Mouse (Mus musculus): ENCODE data around the gene Abca8a. TPM values are rescaled to one million over a fixed set of nuclear protein-coding genes. Genes with fewer than 3 reads are reported as not detected.

Abca8a gene
- 10 to 100 TPM; 30.6 to 64.3 (median 42.6) TPM for total RNA-seq (2022)

DNA sequence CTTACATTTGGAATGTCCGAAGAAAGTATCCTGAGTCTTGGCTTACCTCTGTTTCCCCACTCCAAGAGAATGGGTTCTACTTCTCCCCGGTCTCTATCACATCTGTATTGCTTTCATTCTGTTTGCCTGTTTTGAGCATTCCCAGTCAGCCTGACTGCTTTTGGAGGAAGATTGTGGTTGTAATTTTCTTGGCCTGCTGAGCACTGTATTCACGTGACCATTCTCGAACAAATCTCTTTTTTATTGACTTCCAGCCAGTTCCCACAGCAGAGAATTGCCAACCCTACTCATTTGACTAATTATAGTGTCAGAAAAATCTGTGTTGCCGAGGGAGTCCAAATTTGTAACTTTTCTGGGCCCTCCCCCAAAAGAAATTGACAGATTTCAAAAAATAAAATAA lies at the start of gene Abca8a:
Abca8a (minus strand) TSS at position 121 of the 400 bp plus-strand sequence.
- DNase-seq (ENCODE audit: low spot score): peak; percentile 74

DNA sequence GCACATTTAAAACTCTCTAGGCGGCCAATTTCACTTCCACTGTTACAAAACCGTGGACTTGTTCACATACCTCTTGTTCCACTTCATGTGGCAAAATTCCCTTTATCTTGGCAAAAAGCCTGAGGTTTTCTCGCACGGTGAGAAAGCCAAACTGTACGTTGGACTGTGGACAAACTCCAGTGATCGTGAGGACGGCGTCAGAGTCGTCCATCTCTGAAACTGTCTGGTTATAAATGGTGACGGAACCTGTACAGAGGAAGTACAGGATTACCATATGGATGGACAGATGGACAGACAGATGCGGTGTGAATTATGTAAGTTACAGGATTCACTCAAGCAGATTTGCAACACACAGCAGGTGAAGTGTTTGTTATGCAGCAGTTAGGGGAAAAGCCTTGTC lies 49.6 kb upstream of the Abca8a start:
- no peak for DNase-seq (ENCODE audit: low spot score)

DNA sequence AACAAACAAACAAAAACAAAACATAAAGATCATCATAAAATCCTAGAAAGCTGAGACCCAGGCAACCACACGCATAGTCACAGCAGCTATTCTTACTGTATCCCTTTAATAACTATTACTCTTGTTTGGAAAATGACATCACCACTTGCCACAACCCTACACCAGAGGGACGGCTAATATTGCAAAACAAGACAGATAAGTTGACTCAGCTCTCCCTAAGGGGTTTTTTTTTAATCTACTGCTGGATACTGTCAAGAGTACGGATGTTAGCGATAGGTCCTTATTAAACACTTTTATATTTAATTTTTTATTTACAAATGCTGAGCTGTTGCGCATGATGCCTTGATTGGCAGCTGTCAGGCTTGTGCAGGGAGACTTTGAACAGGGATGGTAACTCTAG lies 35.0 kb upstream of the Abca8a start:
- DNase-seq (ENCODE audit: low spot score): peak; percentile 30

DNA sequence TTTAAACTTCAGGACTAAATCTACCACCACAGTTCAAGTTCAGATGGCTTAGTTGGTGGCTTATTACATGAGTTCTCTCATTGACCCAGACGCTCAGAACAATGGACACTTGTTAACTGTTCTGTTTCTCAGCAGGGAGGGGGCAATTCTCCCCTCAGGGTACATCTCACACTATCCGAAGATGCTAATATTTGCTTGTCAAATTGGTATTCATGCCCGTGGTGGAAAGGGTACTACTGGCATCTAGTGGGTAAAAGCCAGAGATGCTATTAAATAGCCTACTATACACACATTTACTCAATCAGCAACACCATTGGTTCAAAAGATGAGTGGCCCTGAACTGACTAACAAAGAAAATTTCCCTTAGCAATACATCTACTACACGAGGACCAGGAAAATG lies 15.4 kb upstream of the Abca8a start:
- DNase-seq (ENCODE audit: low spot score): no peak

DNA sequence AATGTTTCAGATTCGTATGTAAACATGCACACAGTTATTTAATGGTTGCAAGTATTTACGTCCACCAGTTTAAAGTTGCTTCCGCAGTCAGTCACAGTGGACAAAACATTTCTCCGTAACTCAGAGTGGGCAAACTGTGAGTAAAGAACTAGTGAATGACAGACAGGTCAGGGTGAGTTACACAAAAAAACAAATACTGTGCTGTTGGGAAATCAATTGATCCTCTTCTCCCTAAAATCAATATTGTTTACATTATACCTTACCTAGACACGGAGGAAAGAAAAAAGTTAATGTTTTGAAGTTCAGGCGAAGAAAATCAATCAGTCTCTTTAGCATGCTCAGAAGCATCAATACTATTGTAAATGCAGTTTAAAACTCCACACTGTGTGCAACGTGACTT lies 5.7 kb upstream of the Abca8a start:
- DNase-seq (ENCODE audit: low spot score): no peak

DNA sequence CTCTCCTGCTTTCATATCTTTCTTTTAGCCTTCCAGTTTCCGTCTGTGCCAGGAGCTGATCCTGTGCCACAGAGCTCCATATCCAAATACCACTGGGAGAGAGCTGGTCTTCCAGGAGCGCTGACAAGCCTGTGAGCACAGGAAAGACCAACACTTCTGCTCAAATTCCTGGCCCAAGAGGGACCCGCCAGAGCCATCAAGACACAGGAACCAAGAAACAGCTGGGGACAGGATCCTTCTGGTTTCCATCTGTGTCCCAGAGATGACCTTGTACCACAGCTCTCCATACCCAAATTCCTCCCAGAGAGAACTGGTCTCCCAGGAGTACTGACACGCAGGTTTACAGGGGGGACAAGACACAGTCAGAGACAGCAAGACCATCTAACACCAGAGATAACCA lies 3.1 kb upstream of the Abca8a start:
- DNase-seq (ENCODE audit: low spot score): no peak

DNA sequence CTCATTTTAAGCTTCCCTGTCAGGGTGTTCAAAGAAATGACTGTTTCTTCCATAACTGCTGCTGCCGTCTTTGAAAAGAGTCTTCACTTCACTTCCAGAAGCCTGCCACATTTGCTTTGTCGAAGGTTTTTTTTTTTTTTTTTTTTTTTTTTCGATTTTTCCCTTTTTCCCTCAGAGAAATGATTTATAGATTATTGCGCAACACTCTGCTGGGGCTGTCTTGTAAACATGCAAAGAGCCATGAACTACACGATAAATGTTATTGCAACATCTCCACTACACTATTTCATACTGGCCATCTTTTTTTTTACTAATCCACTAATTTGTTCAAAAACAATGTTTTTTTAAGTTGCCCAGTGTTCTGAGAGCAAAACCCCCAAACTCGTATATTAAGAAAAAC lies 1.7 kb upstream of the Abca8a start:
- DNase-seq (ENCODE audit: low spot score): no peak

DNA sequence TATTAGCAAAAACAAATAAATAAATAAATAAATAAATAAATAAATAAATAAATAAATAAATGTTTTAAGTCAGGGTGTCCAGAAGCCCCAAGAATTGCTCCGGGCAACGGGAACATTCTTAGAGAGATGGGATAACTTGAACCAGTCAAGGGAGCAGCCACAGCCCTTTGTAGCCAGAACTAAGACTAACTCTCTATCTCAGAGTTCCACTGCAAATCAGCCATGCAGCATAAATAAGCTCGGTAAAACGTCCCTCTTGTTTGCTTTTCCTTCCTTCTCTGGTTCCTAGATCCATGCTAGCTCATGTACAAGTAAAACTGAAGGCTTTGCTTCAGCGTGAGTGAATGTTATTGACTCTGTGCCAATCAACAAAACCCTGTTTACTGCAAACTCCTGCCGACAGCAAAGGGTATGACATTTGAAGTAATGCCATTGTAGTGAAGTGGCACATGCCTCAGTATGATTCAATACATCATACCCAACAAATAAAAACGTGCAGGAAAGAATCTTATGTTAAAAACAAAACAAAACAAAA lies 865 bp downstream of the Abca8a start:
- DNase-seq (ENCODE audit: low spot score): no peak

DNA sequence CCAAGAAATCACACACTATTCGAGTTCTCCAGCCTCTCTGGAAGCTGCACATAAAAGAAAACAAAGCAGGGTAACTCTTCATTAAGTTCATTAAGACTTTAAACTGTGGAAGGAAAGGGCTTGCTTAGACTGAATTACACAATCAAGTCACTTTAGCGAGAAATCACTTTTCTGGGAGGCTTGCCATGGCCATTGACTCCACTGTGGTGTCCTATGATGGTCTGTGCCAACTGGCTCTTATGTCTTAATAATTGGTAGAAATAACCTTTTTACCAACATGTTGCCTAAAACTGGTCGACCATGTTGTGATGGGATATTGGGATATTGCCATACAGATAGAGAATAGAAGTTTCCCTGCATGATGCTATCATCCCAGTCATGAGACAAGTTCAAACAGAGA lies 1.5 kb downstream of the Abca8a start:
- DNase-seq (ENCODE audit: low spot score): peak; percentile 31

DNA sequence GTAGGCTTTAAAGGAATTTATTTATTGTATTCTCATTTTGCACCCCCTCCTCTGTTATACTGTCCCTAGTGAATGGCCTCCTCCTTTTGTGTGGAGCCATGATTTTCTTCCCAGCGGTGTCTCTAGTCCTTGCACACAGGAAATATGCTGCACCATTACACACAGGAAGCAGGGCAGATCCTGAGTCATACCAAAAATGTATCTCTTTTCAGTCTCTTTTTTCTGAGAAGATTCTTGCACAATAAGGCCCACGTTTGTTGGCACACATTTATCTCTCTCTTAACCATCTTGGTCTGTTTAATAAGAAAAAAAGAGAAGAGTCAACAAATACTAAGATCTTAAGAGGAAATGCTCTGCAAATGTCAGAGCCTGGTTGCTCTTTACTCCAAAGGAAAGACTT lies 4.5 kb downstream of the Abca8a start:
- no peak for DNase-seq (ENCODE audit: low spot score)

DNA sequence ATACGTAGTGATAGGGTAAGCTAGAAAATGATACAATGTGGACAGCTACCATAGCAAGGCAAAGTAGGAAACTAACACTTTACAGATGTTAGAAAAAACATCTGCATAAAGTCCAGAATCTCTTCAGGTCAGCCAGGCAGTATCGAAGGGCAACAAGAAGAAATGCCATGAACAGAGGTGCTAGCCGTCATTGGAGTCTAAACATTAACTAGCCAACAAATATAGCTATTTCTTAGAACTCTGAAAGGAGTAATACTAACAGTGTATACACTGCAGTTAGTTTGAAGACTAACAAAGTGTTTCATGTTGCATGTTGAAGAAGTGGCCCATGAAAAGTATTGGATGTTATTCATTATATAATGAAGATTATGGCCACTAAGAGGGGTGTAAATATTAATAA lies 23.6 kb downstream of the Abca8a start:
- no peak for DNase-seq (ENCODE audit: low spot score)

DNA sequence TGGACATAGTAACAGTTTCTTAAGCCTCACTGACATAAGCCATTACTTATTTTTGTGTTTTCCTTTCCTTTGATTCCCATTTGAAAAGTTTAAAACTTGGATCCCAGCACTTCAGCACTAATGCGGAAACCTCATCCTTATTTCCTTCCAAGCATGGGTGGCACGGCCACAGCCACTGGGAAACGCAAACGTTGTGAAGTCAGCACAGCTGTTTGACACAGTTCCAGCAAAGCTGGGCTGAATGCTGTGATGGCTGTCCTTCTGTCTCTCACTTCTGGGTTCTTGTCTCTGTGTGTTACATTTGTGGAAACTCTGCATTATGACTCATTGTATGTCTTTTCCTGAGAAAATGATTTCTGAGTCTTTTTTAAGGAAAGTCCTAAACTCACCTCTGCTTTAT lies 34.7 kb downstream of the Abca8a start:
- peak; percentile 4 for DNase-seq (ENCODE audit: low spot score)

DNA sequence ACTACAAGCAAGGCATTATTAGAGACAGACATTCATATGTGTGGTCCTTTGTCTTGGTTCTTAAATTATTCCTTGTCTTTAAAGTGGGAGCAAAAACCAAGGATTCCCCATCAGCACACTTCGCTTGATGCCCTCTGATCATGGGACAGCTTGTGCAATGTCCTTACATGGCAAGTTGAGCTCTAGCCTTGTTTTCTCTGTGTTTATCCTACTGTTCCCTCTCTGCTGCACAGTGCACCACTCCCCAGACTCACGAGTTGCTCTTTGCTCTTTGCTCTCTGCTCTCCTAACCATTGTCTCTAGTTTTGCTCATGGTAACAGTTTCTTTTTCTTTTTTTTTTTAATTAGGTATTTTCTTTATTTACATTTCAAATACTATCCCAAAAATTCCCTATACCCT lies 35.7 kb downstream of the Abca8a start:
- no peak for DNase-seq (ENCODE audit: low spot score)

DNA sequence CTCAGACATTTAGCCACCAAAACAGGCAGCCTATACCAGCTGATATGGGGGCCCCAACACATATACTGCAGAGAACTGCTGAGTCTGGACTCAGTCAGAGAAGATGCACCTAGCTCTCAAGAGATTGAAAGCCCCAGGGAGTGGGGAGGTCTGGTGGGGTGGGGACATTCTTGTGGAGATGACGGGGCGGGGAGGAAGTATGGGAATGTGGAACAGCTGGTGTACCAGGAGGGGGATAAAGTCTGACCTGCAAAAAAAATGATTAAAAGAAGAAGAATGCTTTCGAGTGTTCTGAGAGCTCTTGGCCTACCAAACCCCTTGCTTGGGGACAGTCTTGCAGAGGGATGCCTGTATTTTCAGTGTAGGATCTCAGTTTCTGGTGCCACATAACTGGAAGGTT lies 42.1 kb downstream of the Abca8a start:
- DNase-seq (ENCODE audit: low spot score): no peak

DNA sequence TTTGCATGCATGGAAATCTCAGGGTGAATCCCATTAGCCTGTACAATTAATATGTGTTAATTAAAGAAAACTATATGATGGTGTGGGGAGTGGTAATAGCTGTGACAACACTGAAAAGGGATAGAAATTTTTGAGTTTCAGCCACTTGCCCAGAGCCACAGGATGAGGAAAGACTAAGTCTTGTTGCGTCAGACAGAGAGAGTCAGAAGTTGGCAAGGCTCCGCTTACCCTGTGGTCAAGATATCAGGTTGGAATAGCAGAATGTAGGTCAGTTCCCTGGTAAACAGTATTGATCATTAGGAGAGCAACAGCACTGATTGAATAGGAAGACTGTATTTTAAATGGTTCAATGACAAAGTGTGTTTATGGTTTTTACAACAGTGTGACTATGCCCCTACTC lies 58.0 kb downstream of the Abca8a start:
- no peak for DNase-seq (ENCODE audit: low spot score)

DNA sequence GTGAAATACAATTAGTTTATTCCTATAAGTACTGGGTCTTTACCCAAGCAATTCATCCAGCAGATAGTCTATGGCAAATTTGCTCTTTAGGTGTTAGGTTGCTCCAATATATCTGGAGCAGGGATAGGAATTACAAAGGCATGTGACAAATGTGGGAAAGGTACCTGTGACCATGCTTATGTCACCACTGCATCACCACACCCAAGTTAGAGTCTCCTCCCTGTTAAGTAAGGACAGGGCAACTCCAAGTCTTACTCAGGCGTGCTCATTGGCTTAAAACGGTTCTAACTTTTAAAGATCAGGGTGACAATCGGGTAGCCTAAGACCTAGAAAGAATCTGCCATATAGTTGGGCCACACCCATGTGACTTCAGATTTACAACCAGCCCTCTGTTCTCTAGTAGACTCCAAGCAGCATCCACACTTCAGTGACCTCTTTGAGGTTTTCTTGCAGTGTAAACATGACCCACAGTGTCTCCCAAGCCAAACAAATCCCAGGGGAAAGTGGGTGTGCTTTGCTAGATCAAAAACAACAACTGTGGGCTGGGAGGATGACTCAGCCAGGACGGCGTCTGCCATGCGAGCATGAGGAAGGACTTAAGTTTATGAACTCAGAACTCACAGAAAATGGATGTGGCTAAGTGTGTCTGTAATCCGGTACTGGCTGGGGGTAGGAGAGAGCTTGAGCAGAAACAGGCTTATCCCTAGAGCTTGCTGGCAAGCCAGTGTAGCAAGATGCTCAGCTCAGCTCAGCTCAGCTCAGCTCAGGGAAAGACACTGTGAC lies 66.7 kb downstream of the Abca8a start:
- DNase-seq (ENCODE audit: low spot score): peak; percentile 44

DNA sequence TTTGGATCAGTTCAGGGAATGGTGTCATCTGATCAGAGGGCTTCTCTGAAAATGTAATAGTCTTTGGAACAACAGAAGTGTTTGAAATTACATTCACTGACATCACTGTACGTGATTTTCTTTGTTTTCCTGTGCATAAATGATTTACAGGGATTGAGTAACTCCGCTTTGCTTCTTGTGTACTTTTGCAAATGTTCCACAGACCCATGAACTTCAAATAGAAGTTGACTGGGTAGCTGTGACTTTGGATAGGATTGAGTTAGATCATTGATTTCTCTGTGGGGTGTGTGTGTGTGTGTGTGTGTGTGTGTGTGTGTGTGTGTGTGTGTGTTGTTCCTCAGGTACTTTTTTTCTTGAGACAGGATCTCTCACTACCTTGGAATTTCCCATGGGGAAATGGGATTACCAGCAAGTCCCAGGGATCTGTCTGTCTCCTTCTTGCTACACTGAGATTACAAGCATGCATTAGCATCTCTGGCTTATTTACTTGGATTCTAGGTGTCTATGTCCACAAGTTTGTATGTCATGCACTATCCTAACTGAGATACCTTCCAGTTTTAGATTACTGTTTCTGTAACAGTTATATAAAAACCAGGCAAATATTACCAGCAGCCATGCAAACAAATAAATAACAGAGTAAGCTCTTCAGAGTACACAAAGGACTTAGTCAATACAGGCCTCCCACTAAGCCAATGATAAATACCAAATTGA lies 84.8 kb downstream of the Abca8a start:
- DNase-seq (ENCODE audit: low spot score): no peak

DNA sequence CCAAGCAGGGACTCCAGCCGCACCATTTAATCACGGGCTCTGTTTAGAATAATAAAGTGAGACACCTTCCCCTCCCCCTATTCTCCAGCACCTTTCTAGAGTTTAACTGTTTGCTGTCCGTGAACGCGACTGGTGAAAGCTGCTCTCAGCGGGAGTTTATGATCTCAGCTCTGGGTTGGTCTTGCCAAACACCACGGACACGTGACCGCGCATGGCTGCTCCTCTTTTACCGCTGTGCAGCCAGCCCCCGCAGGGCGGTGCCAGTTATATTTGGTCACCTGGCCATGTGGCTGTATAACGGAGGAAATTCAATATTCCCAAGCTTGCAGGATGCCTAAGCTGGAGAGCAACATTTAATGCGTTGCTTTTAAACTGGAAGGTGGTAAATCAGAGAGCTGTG lies 100.2 kb downstream of the Abca8a start, which contains the start of gene Abca8b:
Abca8b (minus strand) TSS at position 222 of the 400 bp plus-strand sequence.
- peak; percentile 84 for DNase-seq (ENCODE audit: low spot score)

DNA sequence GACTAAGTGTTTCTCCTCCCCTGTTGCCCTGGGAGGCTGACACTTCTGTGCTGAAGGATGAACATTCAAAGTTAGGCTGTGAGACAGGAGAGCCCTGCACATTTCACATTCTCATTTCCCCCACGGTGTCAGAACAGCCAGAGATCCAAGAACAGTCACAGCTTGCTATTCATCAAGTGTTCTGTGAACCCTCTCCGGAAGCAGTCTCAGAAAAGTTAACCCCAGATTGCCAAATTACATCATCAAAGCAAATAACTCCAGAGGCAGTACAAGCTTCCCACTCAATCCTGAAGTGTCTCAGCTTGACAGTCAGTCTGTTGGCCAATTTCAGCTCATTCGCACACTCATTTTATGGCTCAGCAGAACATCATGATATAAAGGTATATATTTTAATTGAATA lies 100.8 kb downstream of the Abca8a start:
- DNase-seq (ENCODE audit: low spot score): peak; percentile 66

DNA sequence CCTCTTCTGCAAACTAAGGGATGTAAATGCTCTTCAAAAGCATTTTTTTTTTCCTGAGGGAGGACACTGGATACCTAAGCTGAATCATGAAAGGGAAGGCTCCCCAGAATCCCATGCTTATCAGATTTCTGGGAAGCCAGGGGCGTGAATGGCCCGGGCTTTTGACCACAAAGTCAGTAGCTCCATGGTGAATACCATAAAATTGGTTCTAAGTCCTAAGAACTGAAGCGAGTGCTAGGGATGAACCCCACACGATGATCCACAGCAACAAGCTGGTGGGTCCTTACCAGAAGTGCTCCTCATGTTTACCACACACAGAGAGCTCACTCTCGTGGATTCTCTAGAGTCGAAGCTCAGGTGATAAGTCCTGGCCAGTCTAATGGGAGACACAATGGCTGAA lies 101.8 kb downstream of the Abca8a start:
- DNase-seq (ENCODE audit: low spot score): no peak

DNA sequence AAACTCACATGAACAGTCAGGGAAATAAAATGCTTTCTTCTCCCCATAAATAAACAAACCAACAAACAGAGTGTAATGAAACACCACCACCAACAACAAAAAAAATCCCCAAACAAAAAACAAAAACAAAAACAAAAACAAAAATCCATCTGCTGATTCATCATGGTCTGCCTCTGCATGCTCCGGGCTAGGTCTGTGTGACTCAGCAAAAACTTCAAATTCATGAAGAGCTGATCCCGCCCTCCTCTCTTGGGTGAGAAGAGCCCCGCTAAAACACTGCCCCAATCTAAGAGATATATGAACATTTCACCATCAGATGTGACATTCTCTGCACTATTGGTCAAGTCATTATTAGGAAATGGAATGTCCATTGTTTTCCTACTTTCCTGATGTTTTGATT lies 104.5 kb downstream of the Abca8a start:
- no peak for DNase-seq (ENCODE audit: low spot score)

DNA sequence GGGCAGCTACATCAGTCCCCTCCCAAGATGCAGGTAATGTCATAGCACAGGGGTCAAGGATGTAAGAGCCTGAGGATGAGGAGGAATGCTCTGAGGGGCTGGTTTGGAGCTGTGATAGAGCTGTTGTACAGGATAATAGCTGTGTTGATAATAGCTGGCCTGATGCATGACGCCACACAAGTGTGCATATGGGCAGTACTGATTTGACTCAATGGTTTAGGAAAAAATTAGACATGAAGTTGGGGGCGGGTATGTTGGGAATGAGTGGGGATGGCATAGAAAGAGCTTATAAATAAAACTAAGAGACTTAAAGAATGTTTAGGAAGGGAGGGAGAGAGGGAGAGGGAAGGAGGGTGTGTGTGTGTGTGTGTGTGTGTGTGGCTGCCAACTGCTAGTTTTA lies 105.5 kb downstream of the Abca8a start:
- DNase-seq (ENCODE audit: low spot score): no peak

DNA sequence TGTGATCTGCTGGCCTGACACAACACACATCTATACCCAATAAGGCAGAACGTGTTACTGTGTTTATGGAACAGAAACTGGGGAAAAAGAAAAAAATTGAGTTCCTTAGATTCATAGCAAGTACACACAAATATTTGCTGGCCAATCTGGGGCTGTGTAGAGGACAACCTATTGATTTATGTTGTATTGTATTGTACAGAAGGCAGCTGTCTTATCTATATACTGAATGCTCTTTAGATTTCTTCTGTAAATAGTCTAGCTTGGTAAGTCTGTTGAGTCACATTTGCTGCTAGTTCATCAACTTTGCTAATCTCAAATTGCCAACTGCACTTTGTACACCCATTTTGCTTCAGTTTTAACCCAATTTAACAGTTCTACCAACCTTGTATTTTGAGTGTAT lies 107.6 kb downstream of the Abca8a start:
- DNase-seq (ENCODE audit: low spot score): no peak
